Mouse (Mus musculus) ES-Bruce4 (cell line): ENCODE data around the gene Sept9. TPM values are rescaled to one million over a fixed set of nuclear protein-coding genes. Genes with fewer than 3 reads are reported as not detected.

Source experiments
- H3K27ac ChIP-seq: 2 replicates; pipeline ENCODE4 v1.5.1; 2012; ENCODE audit warnings: low read length, inconsistent platforms; ENCODE audit not compliant: insufficient read depth
- H3K27me3 ChIP-seq: 2 replicates; pipeline ENCODE4 v1.6.1; 2012; ENCODE audit warnings: mild to moderate bottlenecking, low read length, inconsistent platforms; ENCODE audit not compliant: control insufficient read depth, poor library complexity, insufficient read depth, severe bottlenecking
- H3K36me3 ChIP-seq: 2 replicates; pipeline ENCODE4 v1.6.1; 2012; ENCODE audit warnings: inconsistent platforms, mild to moderate bottlenecking, low read length, moderate library complexity; ENCODE audit not compliant: control insufficient read depth, poor library complexity, insufficient read depth, severe bottlenecking
- H3K4me1 ChIP-seq: one replicate; pipeline ENCODE4 v1.8.1; 2011; ENCODE audit warnings: low read length; ENCODE audit not compliant: control insufficient read depth, insufficient read depth
- H3K4me3 ChIP-seq: 2 replicates; pipeline ENCODE4 v1.5.1; 2011; ENCODE audit warnings: low read depth, mild to moderate bottlenecking, low read length
- H3K9ac ChIP-seq: 2 replicates; pipeline ENCODE4 v1.6.1; 2012; ENCODE audit warnings: low read depth, mild to moderate bottlenecking, inconsistent platforms; ENCODE audit not compliant: poor library complexity, severe bottlenecking
- H3K9me3 ChIP-seq: replicated peaks from 2 replicates; pipeline ENCODE4 v1.6.1; 2012; ENCODE audit warnings: mild to moderate bottlenecking, low read length, inconsistent platforms; ENCODE audit not compliant: control insufficient read depth, poor library complexity, insufficient read depth, severe bottlenecking
- CTCF ChIP-seq: IDR thresholded peaks from one replicate; pipeline ENCODE4 v1.8.1; 2011; ENCODE audit warnings: low read depth, low read length
- EP300 ChIP-seq: IDR thresholded peaks from 2 replicates; pipeline ENCODE4 v1.6.1; 2011; ENCODE audit warnings: low read depth, low read length; ENCODE audit not compliant: insufficient read depth
- POLR2A ChIP-seq: IDR thresholded peaks from one replicate; pipeline ENCODE4 v1.8.1; 2011; ENCODE audit warnings: low read length; ENCODE audit not compliant: insufficient read depth
- polyA plus RNA-seq: library from polyadenylated mRNA; stranded (reverse); fragments of >200 nt; gene quantifications from 2 replicates; pipeline ENCODE4 v1.2.4, GENCODE M21; 2011; ENCODE audit warnings: low read depth; ENCODE audit not compliant: missing spikeins, insufficient read depth, insufficient read length

Gene Sept9
- polyA plus RNA-seq, 1 experiment: 123 TPM

GRCm38 (mm10) chr11:117366861-117367357, 167.4 kb downstream of the Sept9 start:
- Histone ChIP-seq H3K4me3 (no peak overlapping the region), H3K4me1 (no peaks in the 10 kb centered on the region), H3K9ac (no peak overlapping the region), H3K36me3 (no peaks in the 10 kb centered on the region), H3K27ac (no peak overlapping the region), H3K27me3 (no peaks in the 10 kb centered on the region), H3K9me3 (no peaks in the 10 kb centered on the region)
- no peak for TF ChIP-seq EP300
- TF ChIP-seq POLR2A: no peak
- TF ChIP-seq CTCF: peak; percentile 16

- no peaks in the 10 kb centered on the region for H3K27me3 ChIP-seq
- H3K36me3 ChIP-seq: no peaks in the 10 kb centered on the region
- H3K27ac ChIP-seq: no peak overlapping the region
- H3K9ac ChIP-seq: no peak overlapping the region
- no peaks in the 10 kb centered on the region for H3K9me3 ChIP-seq
- no peaks in the 10 kb centered on the region for H3K4me1 ChIP-seq
- no peak overlapping the region for H3K4me3 ChIP-seq
- TF ChIP-seq POLR2A (no peak), CTCF (no peak), EP300 (no peak)
Observed at GRCm38 (mm10) chr11:117367937-117368336, 168.5 kb downstream of the Sept9 start.

GRCm38 (mm10) chr11:117369347-117369746, 169.9 kb downstream of the Sept9 start:
- no peaks in the 10 kb centered on the region for H3K36me3 ChIP-seq
- H3K9ac ChIP-seq: no peak overlapping the region
- H3K4me3 ChIP-seq: no peak overlapping the region
- no peaks in the 10 kb centered on the region for H3K9me3 ChIP-seq
- H3K4me1 ChIP-seq: peaks cover 2% of the 10 kb centered on the region
- TF ChIP-seq CTCF: no peak
- no peak for TF ChIP-seq POLR2A
- TF ChIP-seq EP300: no peak
- H3K27me3 ChIP-seq: no peaks in the 10 kb centered on the region
- no peak overlapping the region for H3K27ac ChIP-seq

DNA sequence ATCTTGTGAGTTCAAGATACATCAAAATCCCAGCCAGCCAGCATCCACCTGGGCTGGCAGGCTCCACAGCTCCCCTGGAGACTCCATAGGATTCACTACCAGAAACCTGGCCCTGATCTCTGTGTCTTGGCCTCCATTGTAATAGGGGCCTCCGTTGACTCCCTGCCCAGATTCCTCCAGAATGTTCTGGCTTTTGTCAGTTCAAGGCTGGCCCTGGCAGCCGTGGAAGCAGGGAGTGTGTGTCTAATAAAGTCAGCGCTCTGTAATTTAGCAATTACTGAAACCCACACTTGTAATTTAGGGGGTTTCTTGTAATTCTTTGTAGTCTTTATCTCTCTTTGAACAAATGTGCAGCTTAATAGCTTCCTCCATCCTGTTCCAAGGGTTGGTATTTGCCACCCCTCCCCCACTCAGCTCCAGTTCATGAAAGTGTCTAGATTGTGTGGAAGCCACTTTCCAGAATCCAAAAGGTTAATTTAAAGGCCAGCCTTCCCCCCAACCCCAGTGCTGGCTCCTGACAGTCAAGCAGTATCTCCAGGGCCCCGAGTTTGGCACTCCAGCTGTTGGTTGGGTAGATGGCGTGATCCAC, 170.9 kb downstream of the Sept9 start:
- Histone ChIP-seq H3K9ac (no peak overlapping the region), H3K27me3 (no peaks in the 10 kb centered on the region), H3K4me3 (no peak overlapping the region), H3K36me3 (no peaks in the 10 kb centered on the region), H3K4me1 (peaks cover 7% of the 10 kb centered on the region), H3K9me3 (no peaks in the 10 kb centered on the region), H3K27ac (no peak overlapping the region)
- TF ChIP-seq POLR2A (no peak), EP300 (no peak), CTCF (no peak)

- H3K4me3 ChIP-seq: no peak overlapping the region
- H3K27me3 ChIP-seq: no peaks in the 10 kb centered on the region
- peaks cover 7% of the 10 kb centered on the region for H3K4me1 ChIP-seq
- H3K9me3 ChIP-seq: no peaks in the 10 kb centered on the region
- no peak for TF ChIP-seq CTCF
- TF ChIP-seq POLR2A: no peak
- TF ChIP-seq EP300: no peak
- no peak overlapping the region for H3K27ac ChIP-seq
- no peaks in the 10 kb centered on the region for H3K36me3 ChIP-seq
- H3K9ac ChIP-seq: no peak overlapping the region
Observed at GRCm38 (mm10) chr11:117372537-117372936, 173.1 kb downstream of the Sept9 start.

GRCm38 (mm10) chr11:117373195-117373594, 173.7 kb downstream of the Sept9 start:
- no peaks in the 10 kb centered on the region for H3K9me3 ChIP-seq
- H3K4me1 ChIP-seq: peaks cover 7% of the 10 kb centered on the region
- no peak for TF ChIP-seq POLR2A
- TF ChIP-seq EP300: no peak
- no peak for TF ChIP-seq CTCF
- H3K27ac ChIP-seq: no peak overlapping the region
- peak overlapping the region; percentile 20; the same call in 1 of the 2 replicates for H3K9ac ChIP-seq
- no peaks in the 10 kb centered on the region for H3K27me3 ChIP-seq
- H3K4me3 ChIP-seq: no peak overlapping the region
- no peaks in the 10 kb centered on the region for H3K36me3 ChIP-seq
